Mouse (Mus musculus) layer of hippocampus, postnatal 14 days (tissue): Measurements from ENCODE around the gene Ppy. TPM values are rescaled to one million over a fixed set of nuclear protein-coding genes. Genes with fewer than 3 reads are reported as not detected.

Experiments
- total RNA-seq, 2 experiments: library from RNA; stranded (reverse); gene quantifications; 2 replicates each; pipeline ENCODE4 v1.2.3; 2021

Ppy gene
- total RNA-seq, 2 experiments from 2014 or later = not detected

Other genes with a start within 250 kb of the Ppy start
- 1 to 10 TPM; 1.9 to 2.0 TPM for gene Meox1, start 206.9 kb downstream of the Ppy start, total RNA-seq
- gene Sost, start 134.3 kb downstream of the Ppy start, total RNA-seq = not detected
- gene Cfap97d1, start 117.0 kb downstream of the Ppy start, total RNA-seq = not detected
- gene Dusp3, start 114.3 kb downstream of the Ppy start, total RNA-seq = 100 to 1,000 TPM; 156 to 159 TPM
- gene Mpp3, start 72.9 kb downstream of the Ppy start, total RNA-seq = 10 to 100 TPM; 87.4 to 93.8 TPM
- under 1 TPM; 0.24 to 0.32 TPM for gene Cd300lg, start 59.8 kb downstream of the Ppy start, total RNA-seq
- gene Mpp2, start 12.8 kb downstream of the Ppy start, total RNA-seq = 100 to 1,000 TPM; 139 to 144 TPM
- gene Pyy, start 6.5 kb upstream of the Ppy start, total RNA-seq = not detected
- gene Nags, start 44.2 kb upstream of the Ppy start, total RNA-seq = not detected
- gene Tmem101, start 55.1 kb upstream of the Ppy start, total RNA-seq = 10 to 100 TPM; 26.4 to 29.2 TPM
- 10 to 100 TPM; 65.9 to 72.8 TPM for gene Lsm12, start 84.0 kb upstream of the Ppy start, total RNA-seq
- 10 to 100 TPM; 49.2 to 49.5 TPM for gene G6pc3, start 88.3 kb upstream of the Ppy start, total RNA-seq
- gene Hdac5, start 128.8 kb upstream of the Ppy start, total RNA-seq = 100 to 1,000 TPM; 171 to 197 TPM
- gene BC030867, start 147.6 kb upstream of the Ppy start, total RNA-seq = under 1 TPM; 0.76 to 0.79 TPM
- under 1 TPM; 0.86 to 0.88 TPM for gene Asb16, start 167.4 kb upstream of the Ppy start, total RNA-seq
- gene Tmub2, start 183.6 kb upstream of the Ppy start, total RNA-seq = 10 to 100 TPM; 59.3 to 60.6 TPM
- gene Atxn7l3, start 195.3 kb upstream of the Ppy start, total RNA-seq = 100 to 1,000 TPM; 152 to 160 TPM
- gene Ubtf, start 218.4 kb upstream of the Ppy start, total RNA-seq = 100 to 1,000 TPM; 120 to 121 TPM